Mouse (Mus musculus) cerebellum, postnatal 25 days (tissue): ENCODE results near the gene Stap1.

Experiments used
- DNase-seq, 2 experiments: peaks; one replicate each; pipeline ENCODE4 v3.0.0; 2021; ENCODE audit warnings: mixed read lengths in 2 of 2

The Stap1 gene

GRCm38 (mm10) chr5:86129828-86130227 is 58.3 kb downstream of the Stap1 start:
- DNase-seq = no peak
